Mouse (Mus musculus) bone marrow, adult 2 months (tissue): ENCODE measurements around the gene Nagk.

Experiments
- CTCF ChIP-seq: fragments of 200-500 bp; IDR thresholded peaks from 2 replicates; pipeline ENCODE4 v1.5.1; 2011; ENCODE audit warnings: low read length, control low read depth; ENCODE audit not compliant: control insufficient read depth, insufficient read depth
- POLR2A ChIP-seq: fragments of 200-500 bp; IDR thresholded peaks from 2 replicates; pipeline ENCODE4 v1.6.1; 2011; ENCODE audit warnings: low read depth, mild to moderate bottlenecking, control low read depth, low read length, borderline replicate concordance; ENCODE audit not compliant: control insufficient read depth

- TF ChIP-seq CTCF = no peak
- TF ChIP-seq POLR2A = no peak
These were observed 38.7 kb upstream of the Nagk start for GRCm38 (mm10) chr6:83756051-83756450.
